Mouse (Mus musculus) induced T-regulatory cell, adult 2 months (primary cell): ENCODE data around the gene Adamts10.

Experiments
- DNase-seq: peaks from one replicate; pipeline ENCODE4 v3.0.0-alpha.2; 2012; ENCODE audit warnings: low read depth

The Adamts10 gene

DNA sequence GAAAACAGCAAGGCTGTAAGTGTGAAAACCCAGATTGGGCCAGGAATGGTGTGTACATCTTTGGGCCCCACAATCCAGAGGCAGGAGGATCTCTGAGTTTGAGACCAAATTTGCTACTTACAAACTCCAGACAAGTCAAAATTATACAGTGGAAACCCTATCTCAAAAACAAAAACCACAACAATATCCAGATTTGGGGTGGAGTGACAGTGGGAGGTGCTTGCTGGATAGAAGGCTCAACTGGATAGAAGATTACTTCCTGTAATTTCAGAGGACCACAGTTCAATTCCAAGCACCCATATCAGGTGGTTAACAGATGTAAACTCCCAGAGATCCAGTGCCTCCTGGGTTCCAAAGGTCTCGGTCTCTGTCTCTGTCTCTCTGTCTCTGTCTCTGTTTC lies 30.5 kb downstream of the Adamts10 start:
- DNase-seq: peak; percentile 50

DNA sequence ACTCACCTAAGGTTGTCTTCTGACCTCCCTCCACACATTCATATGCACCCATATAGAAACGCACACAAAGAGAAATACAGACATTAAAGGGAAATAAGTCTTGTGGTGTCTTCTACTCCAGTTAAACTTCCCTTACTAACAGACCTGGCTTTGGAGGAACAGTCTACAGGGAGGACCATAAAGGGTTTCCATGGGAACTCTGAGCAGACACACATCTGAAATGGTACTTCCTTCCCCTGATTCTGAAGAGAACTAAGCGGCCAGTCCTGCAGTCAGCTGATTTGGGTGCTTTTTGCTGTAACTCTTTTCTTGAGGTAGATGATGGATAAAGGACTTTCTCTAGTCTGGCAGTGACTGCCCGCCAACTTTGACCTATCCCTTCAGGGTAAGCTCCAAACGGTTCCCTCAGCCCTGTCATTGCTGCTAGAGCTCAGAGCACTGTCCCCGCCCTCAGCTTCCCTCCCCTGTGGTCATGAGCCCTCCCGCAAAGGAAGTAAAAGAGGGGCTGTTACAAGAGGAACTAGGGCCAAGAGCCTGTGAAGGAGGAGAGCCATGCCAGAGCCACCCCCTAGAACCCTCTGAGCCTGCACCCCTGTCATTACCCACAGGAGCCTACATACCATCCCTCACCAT lies 31.3 kb downstream of the Adamts10 start, which contains the start of gene Myo1f:
Gene Myo1f (plus strand): TSS at position 485 of the 633 bp plus-strand sequence.
- DNase-seq: peak; percentile 85

DNA sequence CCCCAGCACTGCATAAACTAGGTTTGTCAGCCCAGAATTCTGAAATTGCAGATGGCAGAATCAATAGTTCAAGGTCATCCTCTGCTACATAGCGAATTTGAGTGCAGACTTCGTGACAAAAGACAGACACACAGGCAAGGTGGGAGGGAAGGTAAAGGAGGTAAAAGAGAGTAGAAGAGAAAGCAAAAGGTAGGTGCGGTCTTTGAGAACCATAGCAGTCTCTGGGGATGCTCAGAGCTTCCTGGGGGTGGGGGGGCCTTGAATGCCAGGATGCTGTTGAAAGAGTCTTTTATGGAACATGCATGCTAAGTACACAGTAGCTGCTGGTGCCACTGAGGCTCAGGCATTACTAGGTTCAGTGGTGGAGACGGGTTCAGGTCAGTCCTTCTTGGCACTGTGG lies 33.9 kb downstream of the Adamts10 start:
- peak; percentile 59 for DNase-seq

DNA sequence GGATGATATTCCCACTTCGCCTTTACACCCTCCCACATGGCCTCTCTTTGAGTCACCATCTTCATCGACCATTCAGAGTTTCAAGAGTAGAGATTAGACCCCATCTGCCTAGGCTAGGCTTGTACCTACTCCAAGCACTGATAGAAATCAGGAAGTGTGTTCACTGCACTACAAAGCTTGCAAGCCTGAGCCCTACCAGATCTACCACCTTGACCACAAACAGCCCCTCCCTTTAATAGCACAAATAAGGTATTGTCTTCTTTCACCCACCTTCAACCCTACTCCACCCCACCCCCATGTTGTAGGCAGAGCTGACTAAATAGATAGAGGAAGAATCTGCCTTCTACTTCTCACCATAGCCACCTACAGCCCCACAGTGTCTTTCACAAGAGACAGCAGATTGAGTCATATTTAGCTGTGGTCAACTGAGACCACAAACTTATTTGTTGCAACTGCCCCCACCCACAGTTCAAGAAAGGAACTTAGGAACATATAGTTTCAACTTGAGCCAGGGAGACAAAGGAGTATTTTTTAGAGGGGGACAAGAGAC lies 39.6 kb downstream of the Adamts10 start:
- peak; percentile 72 for DNase-seq

DNA sequence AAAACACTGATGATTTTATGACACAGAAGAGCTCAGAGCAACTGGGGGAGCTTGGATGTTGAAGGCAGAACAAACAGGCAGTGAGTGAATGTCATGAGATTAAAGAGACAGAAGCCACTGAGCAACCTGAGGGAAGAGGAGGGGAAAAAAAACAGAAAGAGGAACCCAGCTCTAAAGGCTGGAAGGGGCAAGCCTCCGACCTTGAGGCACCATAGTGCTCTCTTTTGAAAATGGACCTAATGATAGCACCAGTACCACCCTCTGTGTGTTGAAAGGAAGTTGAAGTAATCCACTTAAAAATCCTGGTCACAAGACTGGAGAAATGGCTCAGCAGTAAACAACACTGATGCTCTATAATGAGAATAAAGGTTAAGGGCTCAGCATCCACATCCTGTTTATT lies 40.6 kb downstream of the Adamts10 start:
- DNase-seq: peak; percentile 36

DNA sequence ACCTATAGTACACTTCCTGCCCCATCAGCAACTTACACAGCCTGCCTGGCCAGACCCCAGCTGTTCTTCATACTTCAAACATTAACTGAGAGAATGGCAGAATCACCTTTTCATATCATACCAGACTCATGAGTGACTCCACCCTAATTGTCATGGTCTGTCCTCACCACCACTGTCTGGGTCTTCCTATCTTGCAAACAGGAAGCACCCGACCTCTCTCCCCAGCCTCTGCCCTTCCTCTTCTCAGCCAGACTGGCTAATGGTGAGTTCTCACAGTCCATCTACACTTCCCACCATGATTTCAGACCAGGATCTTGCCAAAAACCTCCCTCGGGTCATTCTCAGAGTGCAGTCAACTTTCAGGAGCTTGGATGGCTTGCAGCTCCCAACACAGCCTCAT lies 42.2 kb downstream of the Adamts10 start:
- peak; percentile 48 for DNase-seq

DNA sequence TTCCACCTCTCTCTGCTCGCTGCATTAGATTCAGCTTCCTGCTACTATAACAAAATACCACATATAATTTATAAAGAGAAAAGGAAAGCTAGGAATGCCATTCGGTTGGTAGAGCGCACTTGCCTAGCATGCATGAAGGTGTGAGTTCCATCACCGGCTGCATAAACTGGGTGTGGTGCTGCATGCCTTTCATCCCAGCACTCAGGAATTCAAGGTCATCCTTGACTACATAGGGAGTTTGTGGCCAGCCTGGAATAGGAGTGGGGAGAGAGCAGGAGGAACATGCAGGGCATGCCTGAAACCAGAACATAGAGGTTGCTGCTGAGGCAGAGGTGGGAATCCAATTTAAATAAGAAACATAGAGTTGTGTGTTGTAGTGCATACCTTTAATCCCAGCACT lies 60.1 kb downstream of the Adamts10 start:
- no peak for DNase-seq

DNA sequence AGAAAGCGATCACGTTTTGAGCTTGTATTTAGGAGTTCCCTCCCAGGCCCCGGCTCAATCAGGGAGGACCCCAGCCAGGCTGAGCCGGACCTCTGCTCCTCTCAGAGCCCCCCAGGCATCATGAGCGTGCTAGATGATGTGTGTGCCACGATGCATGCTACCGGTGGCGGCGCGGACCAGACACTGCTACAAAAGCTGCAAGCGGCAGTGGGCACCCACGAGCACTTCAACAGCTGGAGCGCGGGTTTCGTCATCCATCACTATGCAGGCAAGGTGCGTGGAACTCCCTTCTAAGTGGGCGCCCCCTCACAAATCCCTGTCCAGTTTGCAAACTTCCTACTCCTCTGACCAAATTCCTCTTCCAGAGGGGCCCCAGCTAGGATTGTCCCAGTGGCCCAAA lies 62.0 kb downstream of the Adamts10 start:
- DNase-seq: no peak

DNA sequence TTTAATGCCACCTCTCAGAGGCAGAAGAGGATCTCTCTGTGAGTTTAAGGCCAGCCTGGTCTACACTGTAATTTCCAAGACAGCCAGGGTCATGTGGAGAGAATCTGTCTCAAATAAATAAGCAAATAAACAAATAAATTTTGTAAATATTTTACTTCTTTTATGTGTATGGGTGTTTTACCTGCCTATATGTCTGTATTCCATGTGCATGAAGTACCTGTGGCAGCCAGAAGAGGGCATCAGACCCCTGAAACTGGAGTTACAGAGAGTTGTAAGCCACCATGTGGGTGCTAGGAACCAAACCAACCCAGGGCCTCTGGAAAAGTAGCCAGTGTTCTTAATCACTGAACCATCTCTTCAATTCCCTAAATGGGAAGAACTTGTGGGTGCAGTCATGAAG lies 73.3 kb downstream of the Adamts10 start:
- peak; percentile 35 for DNase-seq

DNA sequence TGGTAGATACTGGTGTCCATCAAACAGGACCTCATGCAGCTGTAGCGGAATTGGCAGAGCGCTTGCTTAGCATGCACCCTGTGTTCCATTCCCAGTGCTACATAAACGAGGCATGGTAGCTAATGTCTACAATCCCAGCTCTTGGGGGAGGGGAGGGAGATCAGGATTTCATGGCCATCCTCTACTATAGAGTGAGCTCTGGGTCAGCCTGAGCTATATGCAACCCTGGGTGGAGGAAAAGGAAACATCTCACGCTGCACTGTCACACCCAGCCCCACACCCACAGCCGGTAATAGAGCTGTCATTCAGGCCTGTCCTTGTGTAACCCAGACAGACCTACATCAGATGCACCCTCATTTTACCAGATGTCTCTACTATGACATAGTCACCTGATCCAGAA lies 74.5 kb downstream of the Adamts10 start:
- no peak for DNase-seq

DNA sequence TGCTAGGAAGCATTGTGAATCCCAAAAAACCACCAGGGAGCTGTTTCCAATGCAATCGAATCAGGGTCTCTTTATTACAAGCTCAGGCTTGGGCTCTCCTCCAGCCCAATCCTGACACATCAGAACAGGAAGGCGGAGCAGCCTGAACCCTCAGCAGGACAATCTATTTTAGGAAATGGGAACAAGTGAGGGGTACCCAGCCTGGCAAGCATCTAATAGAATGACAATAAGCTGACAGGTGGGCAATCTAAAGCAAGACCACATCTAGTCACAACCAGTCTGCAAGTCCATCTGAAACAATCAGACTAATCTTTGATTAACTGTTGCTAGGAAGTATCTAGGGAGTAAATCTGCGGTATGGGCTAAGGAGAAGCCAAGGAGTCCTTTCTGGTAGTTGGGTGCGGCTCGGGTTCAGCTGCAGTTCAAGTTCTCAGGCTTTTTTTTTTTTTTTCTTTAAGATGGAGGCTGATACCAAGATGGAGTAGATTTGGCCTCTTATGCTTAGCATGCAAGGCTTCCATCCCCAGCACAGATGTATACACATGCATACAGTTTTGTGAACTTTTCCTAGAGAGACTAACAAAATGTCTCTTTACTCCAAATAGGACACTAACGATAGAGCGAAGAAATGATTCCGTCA lies 76.0 kb downstream of the Adamts10 start:
- no peak for DNase-seq

DNA sequence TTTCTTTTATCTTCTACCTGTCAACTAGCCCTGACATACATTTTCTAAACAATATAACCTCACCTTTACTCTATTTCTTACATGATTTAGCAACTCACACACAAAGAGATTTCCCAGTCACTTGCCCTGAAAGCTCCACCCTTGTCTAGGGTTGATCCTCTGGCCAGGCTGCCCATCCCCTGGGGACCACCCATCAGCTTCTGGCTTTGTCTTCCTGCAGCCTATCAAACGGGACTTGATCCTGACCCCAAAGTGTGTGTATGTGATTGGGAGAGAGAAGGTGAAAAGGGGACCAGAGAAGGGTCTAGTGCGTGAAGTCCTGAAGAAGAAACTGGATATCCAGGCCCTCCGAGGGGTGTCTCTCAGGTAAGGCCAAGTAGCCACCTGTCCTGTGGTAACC lies 76.8 kb downstream of the Adamts10 start:
- no peak for DNase-seq

DNA sequence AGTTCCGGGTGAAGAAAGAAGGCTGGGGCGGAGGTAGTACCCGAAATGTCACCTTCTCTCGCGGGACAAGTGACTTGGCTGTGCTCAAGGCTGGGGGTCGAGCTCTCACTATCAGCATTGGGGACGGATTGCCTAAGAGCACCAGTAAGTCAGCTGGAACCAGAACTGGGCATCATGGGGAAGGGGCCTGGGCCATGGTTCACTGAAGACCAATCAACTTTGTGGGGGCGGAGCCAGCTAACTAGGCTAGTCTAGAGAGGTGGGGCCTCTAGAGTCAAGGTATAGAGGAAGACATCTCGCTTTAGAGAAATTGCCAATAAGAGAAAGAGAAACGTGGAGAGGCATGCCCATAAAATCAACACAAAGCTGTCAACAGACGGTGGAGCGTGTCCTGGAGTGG lies 77.9 kb downstream of the Adamts10 start:
- no peak for DNase-seq
